Mouse (Mus musculus) thymus, adult 2 months (tissue): ENCODE results near the gene Lpin1.

Experiments used
- CTCF ChIP-seq: fragments of 200-500 bp; IDR thresholded peaks from 2 replicates; pipeline ENCODE4 v1.5.1; 2012; ENCODE audit warnings: mild to moderate bottlenecking, control low read depth, low read length, moderate library complexity, borderline replicate concordance; ENCODE audit not compliant: control insufficient read depth, poor library complexity, insufficient read depth; ENCODE audit errors: extremely low read depth
- POLR2A ChIP-seq: fragments of 200-500 bp; IDR thresholded peaks from 2 replicates; pipeline ENCODE4 v1.6.1; 2012; ENCODE audit warnings: mild to moderate bottlenecking, low read length, control low read depth, moderate library complexity; ENCODE audit not compliant: control insufficient read depth, poor library complexity, insufficient read depth; ENCODE audit errors: extremely low read depth

- no peak for TF ChIP-seq CTCF
- TF ChIP-seq POLR2A: no peak
These were observed 36.1 kb upstream of the Lpin1 start for GRCm38 (mm10) chr12:16646780-16647409.
